Mouse (Mus musculus) left cerebral cortex, adult 9 months (tissue): Measurements from ENCODE around the gene Mcpt1.
"Not testable (repeated sequence)": the region's sequence is repeated elsewhere in the genome, so short reads cannot be mapped to it uniquely, and the experiment has no call there.

Experiments used
- DNase-seq, 2 experiments: peaks; one replicate each; pipeline ENCODE4 v3.0.0; 2022; ENCODE audit warnings: low spot score in 2 of 2

Mcpt1 gene

GRCm38 (mm10) chr14:56017671-56018070, at the start of gene Mcpt1:
Gene Mcpt1, plus strand, starts transcription at chr14:56017971.
- not testable (repeated sequence) for DNase-seq

- not testable (repeated sequence) for DNase-seq
Measured at GRCm38 (mm10) chr14:55987464-55987863, 30.3 kb upstream of the Mcpt1 start.

- no peak for DNase-seq
Measured at GRCm38 (mm10) chr14:56013147-56013546, 4.6 kb upstream of the Mcpt1 start.

- no peak for DNase-seq
Measured at GRCm38 (mm10) chr14:56013924-56014323, 3.8 kb upstream of the Mcpt1 start.

GRCm38 (mm10) chr14:56019446-56019845, 1.7 kb downstream of the Mcpt1 start:
- DNase-seq, result peak in 1 of 2 experiments; percentile 11

GRCm38 (mm10) chr14:56021305-56021704, 3.5 kb downstream of the Mcpt1 start:
- DNase-seq, result not testable (repeated sequence)

GRCm38 (mm10) chr14:56030395-56030794, 12.6 kb downstream of the Mcpt1 start, which contains the start of gene Mcpt9:
Gene Mcpt9, minus strand, starts transcription at chr14:56030495.
- not testable (repeated sequence) for DNase-seq

- DNase-seq, result no peak
Measured at GRCm38 (mm10) chr14:56034433-56034832, 16.7 kb downstream of the Mcpt1 start.

- DNase-seq, result not testable (repeated sequence)
Measured at GRCm38 (mm10) chr14:56041792-56042191, 24.0 kb downstream of the Mcpt1 start, which contains the start of gene Mcpt2. Gene Mcpt2, plus strand, starts transcription at chr14:56042041.

- no peak for DNase-seq
Measured at GRCm38 (mm10) chr14:56055408-56055807, 37.6 kb downstream of the Mcpt1 start.

GRCm38 (mm10) chr14:56057722-56058121, 40.0 kb downstream of the Mcpt1 start:
- DNase-seq, result no peak

- DNase-seq, result not testable (repeated sequence)
Measured at GRCm38 (mm10) chr14:56062213-56062612, 44.4 kb downstream of the Mcpt1 start, which contains the start of gene Mcpt4. Gene Mcpt4, minus strand, starts transcription at chr14:56062313.
